Mouse (Mus musculus) erythroblast, embryonic 14.5 days (primary cell): ENCODE measurements around the gene Unc119. TPM values are rescaled to one million over a fixed set of nuclear protein-coding genes. Genes with fewer than 3 reads are reported as not detected.

Experiments used
- H3K27me3 ChIP-seq: 2 replicates; pipeline ENCODE4 v1.6.1; 2012; ENCODE audit warnings: inconsistent platforms; ENCODE audit not compliant: control insufficient read depth
- H3K36me3 ChIP-seq: 2 replicates; pipeline ENCODE4 v1.6.1; 2012; ENCODE audit warnings: mild to moderate bottlenecking, inconsistent platforms; ENCODE audit not compliant: control insufficient read depth
- H3K4me1 ChIP-seq: 2 replicates; pipeline ENCODE4 v1.6.1; 2012; ENCODE audit warnings: inconsistent platforms; ENCODE audit not compliant: control insufficient read depth
- H3K4me3 ChIP-seq: replicated peaks from 2 replicates; pipeline ENCODE3; 2012; ENCODE audit warnings: moderate library complexity, mild to moderate bottlenecking, inconsistent platforms
- H3K9me3 ChIP-seq: 2 replicates; pipeline ENCODE4 v1.6.1; 2012; ENCODE audit warnings: low read length, inconsistent platforms, mixed read lengths; ENCODE audit not compliant: control insufficient read depth
- GATA1 ChIP-seq: IDR thresholded peaks from 2 replicates; pipeline ENCODE4 v1.6.1; 2012; ENCODE audit warnings: low read length, inconsistent platforms, mixed read lengths
- TAL1 ChIP-seq: IDR thresholded peaks from 3 replicates; pipeline ENCODE4 v1.6.1; 2012; ENCODE audit warnings: low read length, inconsistent platforms, mixed read lengths
- polyA plus RNA-seq: library from polyadenylated mRNA; stranded (reverse); fragments of >175 nt; gene quantifications from 2 replicates; pipeline ENCODE4 v1.2.3, GENCODE M21; 2012

Gene Unc119
- polyA plus RNA-seq, 1 experiment: 1.7 TPM

- no peak for TF ChIP-seq TAL1
- TF ChIP-seq GATA1: no peak
- no peaks in the 10 kb centered on the region for H3K9me3 ChIP-seq
- H3K4me3 ChIP-seq: no peak overlapping the region
- H3K36me3 ChIP-seq: no peaks in the 10 kb centered on the region
- no peaks in the 10 kb centered on the region for H3K27me3 ChIP-seq
- H3K4me1 ChIP-seq: no peaks in the 10 kb centered on the region
These were observed 39.0 kb downstream of the Unc119 start for GRCm38 (mm10) chr11:78382286-78382685.

GRCm38 (mm10) chr11:78382701-78383100 is 39.4 kb downstream of the Unc119 start:
- H3K4me1 ChIP-seq: no peaks in the 10 kb centered on the region
- no peak for TF ChIP-seq TAL1
- no peak for TF ChIP-seq GATA1
- no peak overlapping the region for H3K4me3 ChIP-seq
- H3K9me3 ChIP-seq: no peaks in the 10 kb centered on the region
- no peaks in the 10 kb centered on the region for H3K27me3 ChIP-seq
- H3K36me3 ChIP-seq: no peaks in the 10 kb centered on the region

GRCm38 (mm10) chr11:78385776-78386175 is 42.5 kb downstream of the Unc119 start:
- no peaks in the 10 kb centered on the region for H3K4me1 ChIP-seq
- H3K4me3 ChIP-seq: no peak overlapping the region
- H3K9me3 ChIP-seq: no peaks in the 10 kb centered on the region
- H3K36me3 ChIP-seq: no peaks in the 10 kb centered on the region
- H3K27me3 ChIP-seq: no peaks in the 10 kb centered on the region
- TF ChIP-seq TAL1: no peak
- TF ChIP-seq GATA1: no peak

GRCm38 (mm10) chr11:78386508-78387043 is 43.3 kb downstream of the Unc119 start, which contains the start of gene Foxn1:
Gene Foxn1 (minus strand): TSS chr11:78386558.
- H3K27me3 ChIP-seq: no peaks in the 10 kb centered on the region
- no peak within 1 kb of the TSS for H3K4me3 ChIP-seq
- TF ChIP-seq TAL1 (no peak), GATA1 (no peak)
- no peaks in the 10 kb centered on the region for H3K4me1 ChIP-seq
- no peaks in the 10 kb centered on the region for H3K9me3 ChIP-seq
- no peaks in the 10 kb centered on the region for H3K36me3 ChIP-seq

GRCm38 (mm10) chr11:78392728-78393127 is 49.4 kb downstream of the Unc119 start:
- no peak for TF ChIP-seq TAL1
- no peak for TF ChIP-seq GATA1
- Histone ChIP-seq H3K36me3 (no peaks in the 10 kb centered on the region), H3K4me3 (no peak overlapping the region), H3K9me3 (no peaks in the 10 kb centered on the region), H3K4me1 (no peaks in the 10 kb centered on the region), H3K27me3 (no peaks in the 10 kb centered on the region)

- Histone ChIP-seq H3K27me3 (no peaks in the 10 kb centered on the region), H3K9me3 (no peaks in the 10 kb centered on the region)
These were observed 53.7 kb downstream of the Unc119 start for GRCm38 (mm10) chr11:78396950-78397349.

GRCm38 (mm10) chr11:78397397-78397796 is 54.1 kb downstream of the Unc119 start:
- Histone ChIP-seq H3K27me3 (no peaks in the 10 kb centered on the region), H3K36me3 (no peaks in the 10 kb centered on the region)
- TF ChIP-seq GATA1: no peak
- no peak for TF ChIP-seq TAL1

More at GRCm38 (mm10) chr11:78396950-78397349, 53.7 kb downstream of the Unc119 start:
- TF ChIP-seq TAL1 (no peak), GATA1 (no peak)
- Histone ChIP-seq H3K4me3 (no peak overlapping the region), H3K4me1 (no peaks in the 10 kb centered on the region), H3K36me3 (no peaks in the 10 kb centered on the region)

GRCm38 (mm10) chr11:78398212-78398611 is 54.9 kb downstream of the Unc119 start:
- Histone ChIP-seq H3K36me3 (no peaks in the 10 kb centered on the region), H3K27me3 (no peaks in the 10 kb centered on the region), H3K4me1 (no peaks in the 10 kb centered on the region), H3K4me3 (no peak overlapping the region), H3K9me3 (no peaks in the 10 kb centered on the region)
- no peak for TF ChIP-seq TAL1
- no peak for TF ChIP-seq GATA1

More at GRCm38 (mm10) chr11:78397397-78397796, 54.1 kb downstream of the Unc119 start:
- Histone ChIP-seq H3K9me3 (no peaks in the 10 kb centered on the region), H3K4me3 (no peak overlapping the region), H3K4me1 (no peaks in the 10 kb centered on the region)

Other genes with a start within 250 kb of the Unc119 start
- 0.77 and 0.78 TPM in 2 replicates for gene Fam222b, start 248.8 kb upstream of the Unc119 start, polyA plus RNA-seq
- 7.2 and 9.4 TPM in 2 replicates for gene Traf4, start 177.9 kb upstream of the Unc119 start, polyA plus RNA-seq
- 1.7 and 2.0 TPM in 2 replicates for gene Nek8, start 166.8 kb upstream of the Unc119 start, polyA plus RNA-seq
- 91.9 and 97.7 TPM in 2 replicates for gene Tlcd1, start 166.8 kb upstream of the Unc119 start, polyA plus RNA-seq
- gene Rpl23a, start 159.9 kb upstream of the Unc119 start, polyA plus RNA-seq: 168 and 429 TPM in 2 replicates
- gene Rab34, start 155.1 kb upstream of the Unc119 start, polyA plus RNA-seq: 0.13 and 0.26 TPM in 2 replicates
- gene Proca1, start 150.1 kb upstream of the Unc119 start, polyA plus RNA-seq: not detected in 2 replicates
- 0.32 and 0.49 TPM in 2 replicates for gene Sdf2, start 97.7 kb upstream of the Unc119 start, polyA plus RNA-seq
- 9.4 and 11.6 TPM in 2 replicates for gene Supt6, start 97.5 kb upstream of the Unc119 start, polyA plus RNA-seq
- 0.97 and 2.3 TPM in 2 replicates for gene 2610507B11Rik, start 81.7 kb upstream of the Unc119 start, polyA plus RNA-seq
- gene BC030499, start 52.6 kb upstream of the Unc119 start, polyA plus RNA-seq: 0.07 TPM in 1 of 2 replicates, not detected in the other
- 19.3 and 21.5 TPM in 2 replicates for gene Spag5, start 42.0 kb upstream of the Unc119 start, polyA plus RNA-seq
- 0.12 and 0.22 TPM in 2 replicates for gene Aldoc, start 20.5 kb upstream of the Unc119 start, polyA plus RNA-seq
- 3.2 and 3.8 TPM in 2 replicates for gene Pigs, start 15.1 kb upstream of the Unc119 start, polyA plus RNA-seq
- not detected in 2 replicates for gene Foxn1, start 43.1 kb downstream of the Unc119 start, polyA plus RNA-seq
- not detected in 2 replicates for gene Slc13a2, start 78.7 kb downstream of the Unc119 start, polyA plus RNA-seq
- gene Slc46a1, start 122.2 kb downstream of the Unc119 start, polyA plus RNA-seq: 0.08 TPM in 1 of 2 replicates, not detected in the other
- gene Sarm1, start 154.3 kb downstream of the Unc119 start, polyA plus RNA-seq: not detected in 2 replicates
- gene Vtn, start 155.6 kb downstream of the Unc119 start, polyA plus RNA-seq: 0.28 and 0.44 TPM in 2 replicates
- gene Sebox, start 160.0 kb downstream of the Unc119 start, polyA plus RNA-seq: not detected in 2 replicates
- 0.55 TPM in 2 replicates for gene Tmem199, start 168.7 kb downstream of the Unc119 start, polyA plus RNA-seq
- 1.2 and 1.4 TPM in 2 replicates for gene Poldip2, start 168.7 kb downstream of the Unc119 start, polyA plus RNA-seq
- 0.07 and 0.21 TPM in 2 replicates for gene Tnfaip1, start 192.8 kb downstream of the Unc119 start, polyA plus RNA-seq
- gene Ift20, start 192.9 kb downstream of the Unc119 start, polyA plus RNA-seq: 8.0 and 9.4 TPM in 2 replicates
- 0.50 and 0.64 TPM in 2 replicates for gene Tmem97, start 207.3 kb downstream of the Unc119 start, polyA plus RNA-seq